Mouse (Mus musculus) left cerebral cortex, postnatal 10 days (tissue): ENCODE data around the gene Tmprss11c. TPM values are rescaled to one million over a fixed set of nuclear protein-coding genes. Genes with fewer than 3 reads are reported as not detected.
A peak's percentile ranks its signal among the peaks of the same experiment; 100 is the strongest.
"Not testable (repeated sequence)": the region's sequence is repeated elsewhere in the genome, so short reads cannot be mapped to it uniquely, and the experiment has no call there.

Experiments used
- DNase-seq, 2 experiments: peaks; one replicate each; pipeline ENCODE4 v3.0.0; 2021 to 2022; ENCODE audit warnings: low spot score in 2 of 2, mixed read lengths in 1 of 2; ENCODE audit errors: extremely low spot score in 1 of 2
- intact Hi-C: fragments of 180-260 bp; cut with DNase I; formaldehyde crosslinking; loops from one replicate; pipeline ENCODE4 v1.15.1; 2025
- total RNA-seq, 2 experiments: library from RNA; stranded (reverse); gene quantifications; 2 replicates each; pipeline ENCODE4 v1.2.3; 2021

Tmprss11c gene
- not detected for total RNA-seq

DNA sequence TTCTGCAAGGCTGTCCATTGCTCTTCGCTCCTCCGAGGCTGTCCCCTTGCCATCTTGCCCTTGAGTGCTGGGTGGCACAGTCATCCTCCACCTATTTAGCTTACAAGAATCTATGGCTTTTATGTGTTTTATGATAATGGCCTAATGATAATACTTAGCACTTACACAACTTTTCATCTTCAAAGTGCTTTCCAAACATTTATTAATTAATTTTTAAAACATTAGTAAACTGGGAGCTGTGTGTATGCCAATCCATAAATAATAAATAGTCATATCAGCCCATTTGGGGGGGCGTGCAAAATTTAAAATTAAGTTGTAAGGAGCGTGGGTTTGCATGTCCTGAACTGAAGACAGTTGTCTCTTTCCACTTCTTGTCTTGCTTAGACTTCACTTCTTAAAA, at the start of gene Tmprss11c:
Gene Tmprss11c (minus strand): TSS at position 101 of the 400 bp plus-strand sequence.
- intact Hi-C loops: no loop called here
- no peak for DNase-seq

- intact Hi-C loops, DNase-seq: not testable (repeated sequence)
Observed at GRCm38 (mm10) chr5:86318018-86318956, 29.2 kb upstream of the Tmprss11c start.

- intact Hi-C loops: no loop called here
- DNase-seq: no peak
Observed at GRCm38 (mm10) chr5:86306116-86306515, 17.0 kb upstream of the Tmprss11c start.

DNA sequence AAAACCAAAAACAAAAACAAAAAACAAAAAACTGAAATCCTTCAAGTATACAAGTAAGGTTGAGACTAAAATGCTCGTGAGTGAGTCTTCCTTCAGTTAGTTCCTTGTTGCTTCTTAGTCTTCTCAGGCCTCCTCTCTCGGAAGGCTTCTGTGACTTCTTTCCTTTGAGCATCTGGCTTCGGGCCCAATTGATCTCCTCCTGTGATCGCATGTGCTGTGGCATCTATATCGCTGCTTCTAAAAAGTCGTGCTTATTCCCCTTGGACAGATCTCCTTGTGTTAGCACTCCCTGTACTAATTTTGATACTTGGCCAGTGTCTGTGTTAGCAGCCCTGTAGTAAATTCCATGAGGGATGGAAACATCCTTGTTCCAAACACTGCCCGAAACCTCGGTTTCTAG, 14.8 kb upstream of the Tmprss11c start:
- no peak for DNase-seq
- intact Hi-C loops: no loop called here

DNA sequence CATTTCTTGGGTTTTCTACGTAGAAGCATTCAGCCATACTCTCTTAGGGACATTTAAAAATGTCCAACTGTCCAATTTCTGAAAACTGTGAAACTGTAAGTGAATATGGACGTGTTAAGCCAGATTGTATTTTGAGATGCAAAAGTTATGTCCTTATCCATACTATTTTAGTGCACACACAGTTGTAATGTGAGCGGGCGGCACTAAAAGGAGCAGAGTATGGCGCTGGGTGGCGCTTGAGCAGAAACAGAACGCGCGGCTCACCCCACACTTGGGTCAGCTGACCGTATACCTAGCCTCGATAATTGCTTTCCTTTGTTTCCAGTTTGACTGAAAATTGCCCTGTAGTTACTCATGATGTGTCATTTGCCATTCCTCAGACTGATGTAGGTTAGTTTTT, 42.5 kb downstream of the Tmprss11c start:
- DNase-seq: no peak
- intact Hi-C loops: no loop called here

- intact Hi-C loops: no loop called here
- DNase-seq: no peak
Observed at GRCm38 (mm10) chr5:86244880-86245279, 44.2 kb downstream of the Tmprss11c start.

DNA sequence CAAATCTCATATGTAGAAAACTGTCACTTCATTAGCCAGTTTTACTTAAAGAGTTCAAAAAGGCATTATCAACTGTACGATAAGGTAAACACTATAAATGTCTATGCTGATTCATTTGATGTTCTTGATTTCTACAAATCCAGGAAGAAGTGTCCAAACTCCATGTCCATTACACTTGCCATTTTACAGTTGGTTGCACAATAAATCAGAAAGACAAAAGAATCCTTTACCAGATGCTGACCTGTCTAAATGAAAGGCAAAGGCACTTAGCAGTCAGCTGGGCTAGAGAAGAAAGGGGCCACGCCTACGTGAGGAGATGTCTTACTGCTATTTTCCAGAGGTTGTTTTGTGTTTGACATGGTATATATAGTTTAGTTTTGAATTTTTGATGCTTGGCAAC, 44.8 kb downstream of the Tmprss11c start:
- intact Hi-C loops: no loop called here
- DNase-seq: no peak

GRCm38 (mm10) chr5:86227156-86227853, 61.8 kb downstream of the Tmprss11c start:
- intact Hi-C loops: no loop called here
- no peak for DNase-seq

DNA sequence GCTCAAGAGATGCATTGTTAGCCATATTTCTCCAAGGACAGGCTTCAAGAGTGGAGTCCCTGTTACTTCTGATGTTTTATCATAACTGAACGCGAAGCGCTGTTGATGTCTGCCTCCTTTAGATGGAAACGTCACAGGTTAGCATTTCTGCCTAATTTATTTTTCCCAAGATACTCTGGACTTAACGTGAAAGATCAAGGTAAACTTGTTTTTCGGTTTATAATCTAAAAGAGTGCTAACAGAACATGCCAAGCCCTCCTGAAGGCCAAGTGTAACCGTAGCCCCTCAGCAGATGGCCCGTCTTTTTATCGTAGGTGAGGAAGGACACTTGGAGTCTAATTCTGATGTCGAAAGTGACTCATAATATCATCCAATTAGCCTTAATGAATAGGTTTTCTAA, 91.3 kb downstream of the Tmprss11c start, which contains the start of gene Gnrhr:
Gene Gnrhr (minus strand): TSS at position 101 of the 400 bp plus-strand sequence.
- intact Hi-C loops: loop anchor here (10.0 kb wide), 2 partner anchors 287 to 607 kb away; partner anchors contain the start of gene Ythdc1
- DNase-seq: no peak

- intact Hi-C loops: loop anchor here (5.0 to 10.0 kb wide), 4 partner anchors 221 to 613 kb away; partner anchors contain the start of gene Ythdc1
- DNase-seq: peak in 1 of 2 experiments; percentile 53
Observed at GRCm38 (mm10) chr5:86191356-86191755, 97.8 kb downstream of the Tmprss11c start.

DNA sequence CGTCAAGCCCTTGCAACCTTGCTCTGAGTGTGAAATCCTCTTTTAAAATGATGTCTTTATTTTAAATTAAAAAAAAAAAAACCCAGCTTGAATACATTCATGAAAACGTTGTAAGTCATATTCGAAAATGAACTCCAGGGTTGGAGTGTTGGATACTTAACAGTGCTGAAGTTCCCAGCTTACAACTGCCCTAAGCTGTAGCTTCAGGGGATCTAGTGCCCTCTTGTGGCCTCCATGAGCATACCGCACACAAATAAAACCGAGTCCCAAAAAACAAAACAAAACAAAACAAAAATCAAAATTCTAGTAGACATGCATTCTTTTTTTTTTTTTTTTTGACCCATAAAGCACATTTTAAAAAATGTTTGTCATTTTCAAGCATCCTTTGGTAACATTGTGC, 98.3 kb downstream of the Tmprss11c start:
- no peak for DNase-seq
- intact Hi-C loops: loop anchor here (5.0 to 10.0 kb wide), 4 partner anchors 222 to 614 kb away; partner anchors contain the start of gene Ythdc1

GRCm38 (mm10) chr5:86190290-86190689, 98.8 kb downstream of the Tmprss11c start:
- no peak for DNase-seq
- intact Hi-C loops: loop anchor here (5.0 to 10.0 kb wide), 4 partner anchors 222 to 615 kb away; partner anchors contain the start of gene Ythdc1

GRCm38 (mm10) chr5:86187441-86187840, 101.7 kb downstream of the Tmprss11c start:
- DNase-seq: no peak
- intact Hi-C loops: no loop called here

Other genes starting within 250 kb of the Tmprss11c start
- 10 to 100 TPM; 25.4 to 27.6 TPM for gene Cenpc1, start 223.7 kb downstream of the Tmprss11c start, total RNA-seq
- gene Stap1, start 217.6 kb downstream of the Tmprss11c start, total RNA-seq: not detected
- 10 to 100 TPM; 16.4 to 16.7 TPM for gene Uba6, start 116.5 kb downstream of the Tmprss11c start, total RNA-seq
- gene Gnrhr, start 91.4 kb downstream of the Tmprss11c start, total RNA-seq: under 1 TPM in 1 of 2 experiments, not detected in 1; 0.24 TPM
- not detected for gene Tmprss11d, start 84.1 kb upstream of the Tmprss11c start, total RNA-seq
- under 1 TPM; 0.11 to 0.16 TPM for gene Tmprss11a, start 179.7 kb upstream of the Tmprss11c start, total RNA-seq
- gene Tmprss11g, start 229.3 kb upstream of the Tmprss11c start, total RNA-seq: not detected